Mouse (Mus musculus): Measurements from ENCODE around the gene Pop7. TPM values are rescaled to one million over a fixed set of nuclear protein-coding genes. Genes with fewer than 3 reads are reported as not detected.

Pop7 gene
- total and polyA plus RNA-seq, 3 experiments = 61.1 to 79.8 TPM; not detected in 1

- Histone ChIP-seq H3K4me1 (ENCODE audit: control insufficient read depth in 1 of 2, insufficient read depth in 2 of 2, low read length in 2 of 2) (peaks cover 2 to 10% of the 10 kb centered on the region in 2 experiments), H3K27ac (ENCODE audit: control insufficient read depth, low read depth, low read length) (no peak overlapping the region), H3K4me3 (ENCODE audit: control insufficient read depth in 1 of 2, insufficient read depth in 1 of 2, low read depth in 2 of 2, low read length in 2 of 2) (no peak overlapping the region), H3K27me3 (ENCODE audit: control insufficient read depth in 1 of 2, insufficient read depth in 2 of 2, low read length in 2 of 2) (no peaks in the 10 kb centered on the region), H3K9me3 (replicated peaks; ENCODE audit: insufficient read depth, low read length) (no peaks in the 10 kb centered on the region), H3K79me2 (ENCODE audit: control insufficient read depth, insufficient read depth, low read length, poor library complexity) (peaks cover 48% of the 10 kb centered on the region), H3K9ac (ENCODE audit: control insufficient read depth, low read depth, low read length, poor library complexity, severe bottlenecking) (no peak overlapping the region), H3K36me3 (ENCODE audit: control insufficient read depth in 1 of 2, insufficient read depth in 2 of 2, low read length in 2 of 2) (peaks cover 0 to 5% of the 10 kb centered on the region in 2 experiments; a peak in 2 of 4 replicates)
- no peak for DNase-seq (ENCODE audit: low read depth, low spot score)
- no peak for TF ChIP-seq BHLHE40 (IDR thresholded peaks at IDR 0.05; ENCODE audit: borderline replicate concordance, low read depth, low read length)
- no peak for TF ChIP-seq GABPA (IDR thresholded peaks at IDR 0.05; ENCODE audit: low read depth, low read length)
- TF ChIP-seq ZKSCAN1 (IDR thresholded peaks at IDR 0.05; ENCODE audit: low read depth, low read length) = no peak
- no peak for TF ChIP-seq RCOR1 (IDR thresholded peaks at IDR 0.05; ENCODE audit: low read depth, low read length)
These were observed 12.5 kb upstream of the Pop7 start for GRCm38 (mm10) chr5:137514811-137515210.

- no peak for TF ChIP-seq POLR2AphosphoS2 (IDR thresholded peaks at IDR 0.05; ENCODE audit: low read length)
- TF ChIP-seq BHLHE40 (IDR thresholded peaks at IDR 0.05; ENCODE audit: borderline replicate concordance, low read depth, low read length) = no peak
- TF ChIP-seq USF1 (IDR thresholded peaks at IDR 0.05; ENCODE audit: low read depth, low read length) = no peak
- TF ChIP-seq CTCF (IDR thresholded peaks at IDR 0.05 in 2 of 3, conservative IDR thresholded peaks at IDR 0.05 in 1 of 3; ENCODE audit: control insufficient read depth in 1 of 3, insufficient read depth in 1 of 3, low read depth in 2 of 3, low read length in 3 of 3, poor library complexity in 1 of 3, severe bottlenecking in 1 of 3) = no peak
- no peak for TF ChIP-seq ELF1 (IDR thresholded peaks at IDR 0.05; ENCODE audit: low read depth, low read length)
- no peak for TF ChIP-seq TCF12 (IDR thresholded peaks at IDR 0.05; ENCODE audit: low read depth, low read length)
- no peak for TF ChIP-seq GATA1 (IDR thresholded peaks at IDR 0.05; ENCODE audit: low read depth, low read length)
- TF ChIP-seq MEF2A (IDR thresholded peaks at IDR 0.05; ENCODE audit: extremely low read depth, insufficient replicate concordance, low read depth, low read length, poor library complexity, severe bottlenecking) = no peak
- no peak for TF ChIP-seq ZMIZ1 (IDR thresholded peaks at IDR 0.05; ENCODE audit: low read depth, low read length)
- no peak for TF ChIP-seq RCOR1 (IDR thresholded peaks at IDR 0.05; ENCODE audit: low read depth, low read length)
- TF ChIP-seq USF2 (IDR thresholded peaks at IDR 0.05; ENCODE audit: borderline replicate concordance in 1 of 2, insufficient read depth in 1 of 2, low read depth in 1 of 2, low read length in 2 of 2) = no peak
- Histone ChIP-seq H3K27me3 (ENCODE audit: control insufficient read depth in 1 of 2, insufficient read depth in 2 of 2, low read length in 2 of 2) (no peaks in the 10 kb centered on the region), H3K4me1 (ENCODE audit: control insufficient read depth in 1 of 2, insufficient read depth in 2 of 2, low read length in 2 of 2) (peaks cover 2 to 16% of the 10 kb centered on the region in 2 experiments), H3K36me3 (ENCODE audit: control insufficient read depth in 1 of 2, insufficient read depth in 2 of 2, low read length in 2 of 2) (peaks cover 0 to 7% of the 10 kb centered on the region in 2 experiments; a peak in 2 of 4 replicates), H3K27ac (ENCODE audit: control insufficient read depth, low read depth, low read length) (no peak overlapping the region), H3K79me2 (ENCODE audit: control insufficient read depth, insufficient read depth, low read length, poor library complexity) (peaks cover 48% of the 10 kb centered on the region), H3K9ac (ENCODE audit: control insufficient read depth, low read depth, low read length, poor library complexity, severe bottlenecking) (no peak overlapping the region), H3K4me3 (ENCODE audit: control insufficient read depth in 1 of 2, insufficient read depth in 1 of 2, low read depth in 2 of 2, low read length in 2 of 2) (no peak overlapping the region), H3K9me3 (replicated peaks; ENCODE audit: insufficient read depth, low read length) (no peaks in the 10 kb centered on the region)
- no peak for DNase-seq (ENCODE audit: low read depth, low spot score)
These were observed 11.8 kb upstream of the Pop7 start for GRCm38 (mm10) chr5:137513951-137514721.
